Mouse (Mus musculus) liver, embryonic 13.5 days (tissue): ENCODE results near the gene Stim1. TPM values are rescaled to one million over a fixed set of nuclear protein-coding genes. Genes with fewer than 3 reads are reported as not detected.

Source experiments
- ATAC-seq: fragments of 200-750 bp; cut with Nextera tagmentation; 2 replicates; pipeline ENCODE4 v1.8.0; 2017; ENCODE audit warnings: low read depth, mild to moderate bottlenecking, moderate number of reproducible peaks, moderate library complexity
- DNase-seq: peaks from one replicate; pipeline ENCODE4 v3.0.0; 2022
- H3K27ac ChIP-seq: fragments of 300-500 bp; sonication (generic); 2 replicates; pipeline ENCODE4 v1.5.1; 2015; ENCODE audit warnings: moderate library complexity, mild to moderate bottlenecking, inconsistent platforms
- H3K27me3 ChIP-seq: fragments of 300-500 bp; sonication (generic); 2 replicates; pipeline ENCODE4 v1.6.1; 2015; ENCODE audit warnings: mild to moderate bottlenecking, inconsistent platforms
- H3K36me3 ChIP-seq: fragments of 300-500 bp; sonication (generic); 2 replicates; pipeline ENCODE4 v1.6.1; 2015; ENCODE audit warnings: mild to moderate bottlenecking, inconsistent platforms
- H3K4me1 ChIP-seq: fragments of 300-500 bp; sonication (generic); replicated peaks from 2 replicates; pipeline ENCODE4 v1.6.1; 2015; ENCODE audit warnings: inconsistent platforms
- H3K4me2 ChIP-seq: fragments of 300-500 bp; sonication (generic); 2 replicates; pipeline ENCODE4 v1.6.1; 2015; ENCODE audit warnings: inconsistent platforms, mild to moderate bottlenecking, moderate library complexity
- H3K4me3 ChIP-seq: fragments of 300-500 bp; sonication (generic); replicated peaks from 2 replicates; pipeline ENCODE4 v1.5.1; 2015; ENCODE audit warnings: mild to moderate bottlenecking, inconsistent platforms
- H3K9ac ChIP-seq: fragments of 300-500 bp; sonication (generic); 2 replicates; pipeline ENCODE4 v1.6.1; 2015; ENCODE audit warnings: mild to moderate bottlenecking, inconsistent platforms
- H3K9me3 ChIP-seq: fragments of 300-500 bp; sonication (generic); replicated peaks from 2 replicates; pipeline ENCODE4 v1.6.1; 2016; ENCODE audit warnings: inconsistent platforms
- WGBS: fragments of 180-500 bp; shearing (Covaris S2); methylation state at CpG from one replicate; pipeline ENCODE4 v1.1.7; 2015; ENCODE audit not compliant: insufficient replicate concordance; 5-methylcytosine and 5-hydroxymethylcytosine counted together
- polyA plus RNA-seq: library from polyadenylated mRNA; unstranded; fragments of >200 nt; fragmentation: Nextera tagmentation; extraction: Ambion mirVana; gene quantifications from 2 replicates; pipeline ENCODE4 v1.2.1, GENCODE M21; 2015

Stim1 gene
- polyA plus RNA-seq: 13.3 and 15.0 TPM in 2 replicates

DNA sequence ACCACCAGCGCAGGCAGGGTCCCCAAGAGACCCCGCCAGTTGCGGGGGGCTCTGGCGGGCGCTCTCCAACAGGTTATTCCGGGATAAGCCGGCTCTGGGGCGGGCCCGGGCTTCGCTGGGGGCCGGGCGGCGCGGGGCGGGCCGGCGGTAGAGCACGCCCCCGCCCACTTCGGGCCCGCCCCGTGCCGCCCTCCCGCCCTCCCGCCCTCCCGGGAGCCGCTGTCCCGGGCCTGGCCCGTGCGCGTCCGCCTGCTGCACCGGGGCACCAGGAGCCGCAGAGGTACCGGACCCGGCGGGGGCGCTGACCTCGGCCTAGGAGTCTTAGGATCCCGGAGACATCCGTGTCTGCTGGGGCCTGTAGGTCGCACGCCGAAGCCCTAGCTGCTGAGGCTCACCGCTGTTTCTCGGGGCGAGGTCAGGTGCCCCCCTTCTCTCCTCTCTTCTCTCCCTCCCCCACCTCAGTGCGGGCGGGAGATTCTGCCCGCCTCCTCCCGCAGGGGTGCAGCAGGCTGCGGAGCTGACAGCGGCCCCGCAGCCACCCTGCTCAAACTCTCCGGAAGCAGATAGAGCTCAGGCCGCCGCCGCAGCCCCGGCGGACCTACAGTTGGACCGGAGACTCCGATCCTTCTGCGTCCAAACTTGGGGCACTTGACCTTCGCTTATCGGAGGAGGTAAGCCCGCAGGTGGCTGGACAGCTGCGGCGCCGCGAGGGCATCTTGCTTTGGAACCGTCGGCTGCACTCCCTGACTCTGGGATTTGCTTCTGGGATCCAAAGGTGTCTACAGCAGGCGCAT, at the start of gene Stim1:
Stim1 (plus strand) TSS at position 206 of the 794 bp plus-strand sequence.
- Histone ChIP-seq H3K4me2 (peak within 1 kb of the TSS; percentile 98), H3K9me3 (no peaks in the 10 kb centered on the region), H3K27me3 (no peaks in the 10 kb centered on the region), H3K9ac (peak within 1 kb of the TSS; percentile 93), H3K4me3 (peak within 1 kb of the TSS; percentile 93), H3K36me3 (no peaks in the 10 kb centered on the region), H3K4me1 (peaks cover 71% of the 10 kb centered on the region), H3K27ac (peak within 1 kb of the TSS; percentile 91)
- under 1% methylated on average over 60 of the region's 73 CpGs for WGBS
- DNase-seq: peak; percentile 65
- ATAC-seq: peak; percentile 93

DNA sequence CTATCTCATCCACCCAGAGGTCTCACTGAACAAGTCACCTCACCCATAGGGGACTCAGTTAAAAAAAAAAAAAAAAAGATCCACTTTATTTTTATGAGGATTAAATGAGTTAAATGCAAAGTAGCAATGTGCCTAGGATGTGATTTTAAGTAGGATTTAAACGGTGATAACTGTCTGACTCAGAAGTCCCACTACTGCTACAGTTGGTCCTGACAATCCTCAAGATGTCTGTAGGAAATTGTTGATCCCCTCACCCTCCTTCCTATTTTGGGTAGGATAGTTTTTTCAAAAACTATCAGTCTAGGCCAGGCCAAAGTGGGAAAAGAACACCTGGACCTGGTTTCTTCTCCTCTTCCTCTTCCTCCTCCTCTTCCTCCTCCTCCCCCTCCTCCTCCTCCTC, 45.7 kb upstream of the Stim1 start:
- Histone ChIP-seq H3K36me3 (no peaks in the 10 kb centered on the region), H3K4me2 (peak overlapping the region; percentile 89), H3K4me3 (peak overlapping the region; percentile 72; the same call in 1 of the 2 replicates), H3K27ac (no peak overlapping the region), H3K4me1 (peaks cover 26% of the 10 kb centered on the region), H3K9me3 (no peaks in the 10 kb centered on the region), H3K9ac (no peak overlapping the region), H3K27me3 (no peaks in the 10 kb centered on the region)
- 38% methylated on average over 1 of the region's 1 CpGs for WGBS
- DNase-seq (no peak), ATAC-seq (peak; percentile 3; the same call in 1 of the 2 replicates)

DNA sequence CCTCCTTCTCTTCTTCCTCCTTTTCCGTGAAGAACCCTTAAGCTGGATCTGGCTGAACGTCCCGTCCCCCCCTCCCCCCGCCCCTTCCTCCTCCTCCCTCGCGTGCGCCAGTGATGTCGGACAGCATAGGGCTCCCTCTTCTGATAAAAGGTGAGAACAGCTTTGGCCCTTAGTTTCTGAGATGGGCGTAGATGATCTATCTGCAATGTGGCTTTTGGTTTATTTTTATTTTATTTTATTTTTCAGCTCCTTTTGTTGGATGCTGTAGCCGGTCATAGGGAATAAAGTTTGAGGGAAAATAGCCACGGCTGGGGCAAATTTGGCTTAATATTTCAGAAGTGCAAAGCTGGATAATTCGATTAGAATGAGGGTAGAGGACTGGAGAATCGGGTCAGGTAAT, 45.3 kb upstream of the Stim1 start:
- Histone ChIP-seq H3K4me3 (peak overlapping the region; percentile 72), H3K4me2 (peak overlapping the region; percentile 89), H3K36me3 (0 out of 2 replicates have a peak, but pooled peaks cover 4% of the 10 kb centered on the region), H3K27me3 (no peaks in the 10 kb centered on the region), H3K4me1 (peaks cover 26% of the 10 kb centered on the region), H3K27ac (peak overlapping the region; percentile 21; the same call in 1 of the 2 replicates), H3K9me3 (no peaks in the 10 kb centered on the region), H3K9ac (peak overlapping the region; percentile 73)
- peak; percentile 56 for ATAC-seq
- WGBS: under 1% methylated on average over 6 of the region's 13 CpGs
- no peak for DNase-seq

DNA sequence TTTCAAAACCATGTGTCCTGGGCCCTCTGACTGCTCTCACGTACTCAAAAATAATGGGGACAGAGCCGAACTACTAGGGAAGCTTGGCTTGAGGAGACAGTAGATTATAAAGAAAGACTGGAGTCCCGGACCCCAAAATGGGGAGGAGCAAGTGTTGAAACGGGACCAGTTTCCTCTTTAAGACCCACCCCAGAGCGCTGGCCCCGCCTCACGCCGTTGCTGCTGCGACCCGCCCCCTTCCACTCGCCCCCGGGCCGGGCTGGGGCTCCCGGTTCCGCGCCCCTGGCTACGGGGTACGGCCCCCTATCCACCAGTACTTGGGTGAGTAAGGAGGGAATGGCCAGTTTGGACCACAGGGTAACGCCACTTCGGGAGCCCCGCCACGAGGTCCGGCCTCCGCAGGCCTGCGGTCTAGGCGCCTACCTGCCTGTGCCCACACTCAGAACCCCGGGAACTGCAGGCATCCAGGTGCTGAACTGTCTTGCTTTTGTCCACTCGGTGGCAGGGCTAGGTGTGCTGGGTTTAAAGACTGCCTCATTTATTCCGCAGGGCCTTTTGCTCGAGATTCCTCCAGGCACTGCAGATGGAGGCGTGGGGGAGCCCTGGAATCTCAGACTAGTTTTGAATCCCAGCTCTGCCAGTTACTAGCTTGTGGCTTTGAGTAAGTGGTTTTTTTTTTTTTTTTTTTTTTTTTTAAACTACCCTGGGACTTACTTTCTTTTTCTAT, 44.6 kb upstream of the Stim1 start:
- Histone ChIP-seq H3K27ac (peak overlapping the region; percentile 21; the same call in 1 of the 2 replicates), H3K4me2 (peak overlapping the region; percentile 89), H3K27me3 (no peaks in the 10 kb centered on the region), H3K4me1 (peaks cover 26% of the 10 kb centered on the region), H3K9me3 (no peaks in the 10 kb centered on the region), H3K36me3 (0 out of 2 replicates have a peak, but pooled peaks cover 4% of the 10 kb centered on the region), H3K9ac (peak overlapping the region; percentile 73), H3K4me3 (peak overlapping the region; percentile 72)
- WGBS: 2% methylated on average over 31 of the region's 31 CpGs
- peak; percentile 79 for ATAC-seq
- DNase-seq: peak; percentile 61

DNA sequence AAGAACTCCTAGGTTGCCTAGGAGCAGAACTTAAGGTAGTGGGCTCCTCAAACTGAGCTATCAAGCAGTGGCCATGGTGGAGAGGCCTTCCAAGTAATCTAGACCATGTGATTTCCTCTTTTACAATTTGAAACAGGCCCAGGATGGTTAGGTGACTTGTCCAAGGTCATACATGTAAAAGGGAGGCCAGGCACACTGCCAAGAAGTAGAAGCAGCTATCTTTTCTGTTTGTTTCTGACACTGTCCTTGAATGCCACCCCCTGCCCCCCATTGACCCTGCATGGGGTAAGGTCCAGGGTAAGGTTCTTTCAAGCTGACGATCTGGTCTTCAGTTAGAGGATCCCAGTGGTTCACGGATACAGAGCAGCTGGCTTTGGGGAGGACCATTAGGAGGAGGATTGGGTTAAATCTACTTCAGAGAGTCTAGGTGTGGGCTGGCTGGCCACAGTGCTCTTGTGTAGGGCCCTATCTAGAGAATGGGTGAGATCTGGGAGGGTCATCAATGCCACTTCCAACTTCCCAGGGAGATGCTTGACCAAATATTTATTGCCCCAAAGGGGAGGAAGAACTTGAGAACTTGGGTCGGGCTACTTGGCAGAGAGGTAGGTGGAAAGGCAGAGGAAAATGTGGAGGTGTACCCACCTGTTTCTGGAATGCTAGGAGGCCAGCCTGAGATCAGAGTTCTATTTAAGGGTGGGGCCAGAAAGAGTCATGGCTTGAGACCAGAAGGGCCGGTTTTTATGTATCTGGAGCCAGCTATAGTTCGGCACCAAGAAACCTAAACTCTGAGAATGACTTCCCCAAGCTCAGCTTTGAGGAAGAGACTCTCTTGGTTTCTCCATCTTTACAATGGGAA, 43.5 kb upstream of the Stim1 start:
- 74% methylated on average over 5 of the region's 5 CpGs for WGBS
- DNase-seq: no peak
- 0 out of 2 replicates have a peak, but pooled peaks cover 4% of the 10 kb centered on the region for H3K36me3 ChIP-seq
- no peak overlapping the region for H3K27ac ChIP-seq
- H3K4me3 ChIP-seq: no peak overlapping the region
- H3K27me3 ChIP-seq: no peaks in the 10 kb centered on the region
- H3K4me2 ChIP-seq: peak overlapping the region; percentile 89
- ATAC-seq: no peak
- no peaks in the 10 kb centered on the region for H3K9me3 ChIP-seq
- H3K9ac ChIP-seq: no peak overlapping the region
- peaks cover 26% of the 10 kb centered on the region for H3K4me1 ChIP-seq

DNA sequence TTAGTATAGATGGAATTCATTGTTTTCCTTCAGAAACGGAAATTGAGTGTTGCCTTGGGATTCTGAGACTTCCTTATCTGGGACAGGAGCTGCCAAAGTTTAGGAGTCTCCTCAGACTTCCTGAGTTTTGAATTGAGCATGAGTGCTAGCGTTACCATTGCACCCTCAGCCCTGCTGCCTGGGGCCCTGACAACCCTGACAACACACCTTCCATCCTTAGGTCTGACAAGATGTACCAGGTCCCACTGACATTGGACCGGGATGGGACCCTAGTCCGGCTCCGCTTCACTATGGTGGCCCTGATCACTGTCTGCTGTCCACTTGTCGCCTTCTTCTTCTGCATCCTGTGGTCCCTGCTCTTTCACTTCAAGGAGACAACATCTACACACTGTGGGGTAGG, 41.6 kb upstream of the Stim1 start:
- H3K4me2 ChIP-seq: no peak overlapping the region
- H3K27ac ChIP-seq: no peak overlapping the region
- H3K9ac ChIP-seq: no peak overlapping the region
- H3K4me3 ChIP-seq: no peak overlapping the region
- no peaks in the 10 kb centered on the region for H3K27me3 ChIP-seq
- H3K9me3 ChIP-seq: no peaks in the 10 kb centered on the region
- peaks cover 26% of the 10 kb centered on the region for H3K4me1 ChIP-seq
- DNase-seq: no peak
- no peak for ATAC-seq
- 74% methylated on average over 6 of the region's 6 CpGs for WGBS
- peaks cover 8% of the 10 kb centered on the region; the same call in 1 of the 2 replicates for H3K36me3 ChIP-seq

DNA sequence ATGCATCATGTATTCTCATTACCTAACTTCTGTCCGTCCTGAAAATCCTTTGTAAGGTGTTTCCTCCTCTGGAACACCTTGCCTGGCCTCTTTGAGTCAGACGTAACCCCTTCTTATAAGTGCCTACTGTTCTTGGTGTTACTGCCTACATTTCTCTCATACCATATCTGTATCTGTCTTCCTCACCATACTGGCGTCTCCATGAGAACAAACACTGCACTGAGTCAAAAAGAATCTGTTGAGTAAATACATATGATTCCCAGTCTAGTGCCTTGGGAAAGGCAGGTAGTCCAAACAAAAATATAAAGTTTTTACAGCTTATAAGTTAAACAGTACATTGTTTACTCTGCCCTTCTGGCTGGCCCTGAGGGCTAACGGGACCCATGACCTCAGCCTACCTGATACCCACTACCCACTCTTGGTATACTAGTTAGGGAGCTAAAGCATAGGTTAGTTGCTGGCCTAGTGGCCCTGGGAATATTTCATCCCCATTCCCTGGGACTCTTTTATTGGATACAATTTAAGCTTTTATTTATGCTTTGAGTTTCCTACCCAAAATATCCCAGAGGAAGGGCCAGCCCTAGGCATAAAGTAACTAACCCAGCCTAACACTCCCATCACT, 39.4 kb upstream of the Stim1 start:
- Histone ChIP-seq H3K36me3 (peaks cover 10% of the 10 kb centered on the region; the same call in 1 of the 2 replicates), H3K9me3 (no peaks in the 10 kb centered on the region), H3K27ac (no peak overlapping the region), H3K4me1 (peaks cover 15% of the 10 kb centered on the region), H3K4me2 (no peak overlapping the region), H3K4me3 (no peak overlapping the region), H3K9ac (no peak overlapping the region), H3K27me3 (no peaks in the 10 kb centered on the region)
- DNase-seq: no peak
- 76% methylated on average over 4 of the region's 4 CpGs for WGBS
- no peak for ATAC-seq

DNA sequence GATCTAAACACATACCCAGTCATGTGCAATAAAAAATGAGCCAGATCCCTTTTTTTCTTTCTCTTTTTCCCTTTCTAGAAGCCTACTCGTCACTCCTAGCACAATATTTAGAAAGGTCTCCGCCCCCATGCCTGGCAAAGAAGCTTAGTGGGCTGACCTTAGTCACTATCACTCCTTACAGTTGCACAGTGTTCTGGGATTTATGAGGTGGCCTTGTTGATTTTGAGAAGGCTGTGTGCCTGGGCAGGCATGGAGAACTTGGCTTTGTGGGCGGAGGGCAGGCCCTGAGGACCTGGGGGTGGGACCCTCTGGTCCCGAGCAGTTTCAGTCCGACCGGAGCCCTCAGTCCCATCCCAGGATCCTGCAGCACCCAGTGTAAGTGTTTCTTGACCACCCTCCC, 37.8 kb upstream of the Stim1 start:
- no peak for DNase-seq
- 77% methylated on average over 6 of the region's 6 CpGs for WGBS
- no peak overlapping the region for H3K4me3 ChIP-seq
- H3K27me3 ChIP-seq: no peaks in the 10 kb centered on the region
- no peak overlapping the region for H3K27ac ChIP-seq
- H3K9ac ChIP-seq: no peak overlapping the region
- H3K4me1 ChIP-seq: peaks cover 4% of the 10 kb centered on the region; the same call in 1 of the 2 replicates
- no peaks in the 10 kb centered on the region for H3K9me3 ChIP-seq
- H3K36me3 ChIP-seq: peaks cover 14% of the 10 kb centered on the region; the same call in 1 of the 2 replicates
- no peak overlapping the region for H3K4me2 ChIP-seq
- no peak for ATAC-seq

DNA sequence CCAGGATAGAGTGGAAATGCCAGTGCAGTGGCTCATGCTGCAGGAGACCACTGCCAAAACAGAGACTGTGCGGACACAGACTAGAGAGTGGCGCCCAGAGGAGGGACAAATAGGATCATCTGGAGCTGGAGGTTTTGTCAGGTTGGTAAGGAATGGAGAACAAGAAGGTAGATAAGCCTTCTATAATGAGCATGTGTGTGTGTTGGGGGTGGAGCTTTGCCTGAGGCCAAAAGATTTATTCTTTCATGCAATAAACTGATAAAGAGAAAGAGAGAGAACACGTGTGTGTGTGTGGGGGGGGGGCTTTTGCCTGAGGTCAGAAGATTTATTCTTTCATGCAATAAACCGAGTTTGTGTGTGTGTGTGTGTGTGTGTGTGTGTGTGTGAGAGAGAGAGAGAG, 34.5 kb upstream of the Stim1 start:
- H3K9ac ChIP-seq: no peak overlapping the region
- no peaks in the 10 kb centered on the region for H3K9me3 ChIP-seq
- ATAC-seq: no peak
- WGBS: 42% methylated on average over 4 of the region's 4 CpGs
- no peak for DNase-seq
- no peak overlapping the region for H3K27ac ChIP-seq
- peaks cover 4% of the 10 kb centered on the region; the same call in 1 of the 2 replicates for H3K4me1 ChIP-seq
- peaks cover 40% of the 10 kb centered on the region for H3K36me3 ChIP-seq
- H3K4me2 ChIP-seq: no peak overlapping the region
- no peak overlapping the region for H3K4me3 ChIP-seq
- H3K27me3 ChIP-seq: no peaks in the 10 kb centered on the region

DNA sequence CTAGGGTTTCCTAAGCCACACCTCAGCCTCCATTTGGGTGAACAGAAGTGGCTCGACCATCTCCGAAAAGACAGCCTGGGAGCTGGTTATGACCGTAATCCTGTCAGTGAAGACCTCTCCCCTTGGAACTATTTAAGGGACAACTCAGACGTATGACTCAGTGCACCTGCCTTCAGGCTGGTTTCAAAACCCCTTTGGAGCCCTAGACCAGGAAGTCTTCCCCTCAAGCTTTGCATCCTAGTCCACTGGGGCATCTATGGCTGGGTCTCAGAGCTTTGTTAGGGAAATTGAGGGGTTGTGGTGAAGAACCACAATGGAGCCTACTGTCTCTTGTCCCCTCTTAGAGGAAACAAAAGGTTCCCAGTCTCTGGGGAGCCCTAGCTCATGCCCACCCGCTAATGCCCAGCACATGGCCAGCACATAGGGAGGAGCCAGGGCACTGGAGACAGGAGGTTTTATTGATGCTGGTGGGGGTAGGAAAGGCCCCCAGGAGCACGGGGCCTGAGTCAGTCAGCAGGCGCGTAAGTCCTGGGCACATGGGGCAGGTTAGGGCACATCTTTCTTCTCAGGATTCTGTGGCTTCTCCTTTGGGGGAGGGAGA, 28.8 kb upstream of the Stim1 start:
- H3K27ac ChIP-seq: no peak overlapping the region
- H3K27me3 ChIP-seq: no peaks in the 10 kb centered on the region
- no peaks in the 10 kb centered on the region for H3K9me3 ChIP-seq
- no peak overlapping the region for H3K9ac ChIP-seq
- 83% methylated on average over 8 of the region's 8 CpGs for WGBS
- H3K36me3 ChIP-seq: peaks cover 83% of the 10 kb centered on the region
- H3K4me2 ChIP-seq: no peak overlapping the region
- ATAC-seq: no peak
- H3K4me1 ChIP-seq: peaks cover 26% of the 10 kb centered on the region
- no peak overlapping the region for H3K4me3 ChIP-seq
- DNase-seq: no peak
